28 mouse cellular contexts compared by ENCODE assay signal in genomic region chr11:72872061-72872460, GRCm38 (mm10).
"Had no signal": no experiment of that assay in that cellular context is flagged by ENCODE, and none has a peak within 500 bp of the region (broad histone marks: within the 10 kb centered on the region; RNA-seq: fewer than 3 reads in every experiment).

No protein-coding gene starts in this region.

- H3K4me3 ChIP-seq: embryonic facial prominence, embryonic 10.5 days; embryonic facial prominence, embryonic 12.5 days; embryonic facial prominence, embryonic 13.5 days; embryonic facial prominence, embryonic 15.5 days; erythroblast, embryonic 14.5 days; forebrain, embryonic 10.5 days; forebrain, embryonic 12.5 days; forebrain, embryonic 13.5 days; forebrain, embryonic 15.5 days; gastrocnemius, adult 2 months; heart, adult 2 months had no signal

- H3K27ac ChIP-seq: embryonic facial prominence, embryonic 10.5 days; embryonic facial prominence, embryonic 12.5 days; embryonic facial prominence, embryonic 13.5 days; embryonic facial prominence, embryonic 15.5 days; forebrain, embryonic 10.5 days; forebrain, embryonic 12.5 days; forebrain, embryonic 13.5 days; forebrain, embryonic 15.5 days; gastrocnemius, adult 2 months; heart, adult 2 months had no signal

- H3K4me2 ChIP-seq: embryonic facial prominence, embryonic 12.5 days; embryonic facial prominence, embryonic 13.5 days; embryonic facial prominence, embryonic 15.5 days; forebrain, embryonic 12.5 days; forebrain, embryonic 13.5 days; forebrain, embryonic 15.5 days had no signal

- H3K4me1 ChIP-seq: embryonic facial prominence, embryonic 10.5 days; embryonic facial prominence, embryonic 12.5 days; embryonic facial prominence, embryonic 13.5 days; embryonic facial prominence, embryonic 15.5 days; forebrain, embryonic 10.5 days; forebrain, embryonic 12.5 days; forebrain, embryonic 13.5 days; forebrain, embryonic 15.5 days had no signal

- H3K27me3 ChIP-seq: embryonic facial prominence, embryonic 12.5 days; embryonic facial prominence, embryonic 13.5 days; embryonic facial prominence, embryonic 15.5 days; forebrain, embryonic 12.5 days; forebrain, embryonic 13.5 days; forebrain, embryonic 15.5 days had no signal

- ATAC-seq: forebrain, embryonic 13.5 days; forebrain, embryonic 14.5 days; forebrain, embryonic 15.5 days; forebrain, embryonic 16.5 days; forebrain, postnatal 0 days had no signal

- H3K9ac ChIP-seq: embryonic facial prominence, embryonic 12.5 days; embryonic facial prominence, embryonic 13.5 days; embryonic facial prominence, embryonic 15.5 days; forebrain, embryonic 12.5 days; forebrain, embryonic 13.5 days; forebrain, embryonic 15.5 days; forebrain, postnatal 0 days had no signal

- DNase-seq: cerebellum, adult 2 months; cerebellum, adult 8-10 months; cerebellum, adult 9-10 months; cerebellum, adult 9-11 months; cerebellum, postnatal 10 days; cerebellum, postnatal 14 days; cerebellum, postnatal 25 days; cerebellum, postnatal 36 days; embryo, embryonic 11 days; forebrain, postnatal 0 days; gastrocnemius, adult 2 months; gastrocnemius, postnatal 10 days; gastrocnemius, postnatal 14 days; gastrocnemius, postnatal 25 days; gastrocnemius, postnatal 36 days; heart, adult 18-20 months; heart, adult 2 months had no signal

- H3K9me3 ChIP-seq: embryonic facial prominence, embryonic 10.5 days; embryonic facial prominence, embryonic 12.5 days; embryonic facial prominence, embryonic 13.5 days; embryonic facial prominence, embryonic 15.5 days; forebrain, embryonic 10.5 days; forebrain, embryonic 12.5 days; forebrain, embryonic 13.5 days; forebrain, embryonic 15.5 days had no signal
